In the genomic region with DNA sequence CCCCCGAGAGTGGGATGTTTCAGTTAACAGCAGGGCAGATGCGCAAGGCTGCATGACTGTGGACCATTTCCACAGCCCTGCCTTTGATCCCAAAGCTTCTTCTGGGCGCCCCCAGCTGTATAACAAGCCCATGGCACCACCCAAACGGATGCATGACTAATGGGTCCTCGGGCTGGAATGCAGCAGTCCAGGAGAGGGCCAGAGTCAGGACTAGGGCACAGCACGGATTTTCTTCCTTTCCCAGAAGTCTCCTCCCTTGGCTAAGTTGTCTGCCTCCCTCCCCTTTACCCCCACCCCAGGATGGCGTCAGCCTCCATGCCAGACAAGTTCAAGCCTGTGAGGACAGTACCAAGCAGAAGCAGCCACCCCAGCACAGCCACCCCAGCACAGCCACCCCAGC, we compare ENCODE assay signal across 14 mouse cellular contexts. TPM values are rescaled to one million over a fixed set of nuclear protein-coding genes. Genes with fewer than 3 reads are reported as not detected.
DNase-seq lines count a peak whose midpoint lies in the region; ATAC-seq and TF ChIP-seq lines count a peak whose summit lies in the region.
"Had no signal": no experiment of that assay in that cellular context is flagged by ENCODE, and none has a peak within 500 bp of the region (broad histone marks: within the 10 kb centered on the region; RNA-seq: fewer than 3 reads in every experiment).

No protein-coding gene starts in this region.

- TF ChIP-seq CTCF in cerebellum, adult 2 months (IDR thresholded peaks at IDR 0.05; ENCODE audit: borderline replicate concordance, insufficient read depth, low read depth, low read length), result no peak

- WGBS in cerebellum, adult 2 months, result 34% methylated on average over 7 of the region's 7 CpGs
- WGBS in neural tube, embryonic 11.5 days, result 68% methylated on average over 7 of the region's 7 CpGs
- WGBS in embryonic facial prominence, embryonic 13.5 days, result 49% methylated on average over 7 of the region's 7 CpGs
- 68% methylated on average over 7 of the region's 7 CpGs for WGBS in stomach, embryonic 15.5 days

- no peak overlapping the region for H3K4me2 ChIP-seq in neural tube, embryonic 11.5 days (ENCODE audit: low read depth)
- H3K4me2 ChIP-seq in embryonic facial prominence, embryonic 13.5 days, result no peak overlapping the region
- H3K4me2 ChIP-seq in stomach, embryonic 15.5 days, result no peak overlapping the region
- H3K4me2 ChIP-seq: forebrain, embryonic 13.5 days had no signal

- H3K9me3 ChIP-seq in neural tube, embryonic 11.5 days (ENCODE audit: control insufficient read depth, low read length), result no peaks in the 10 kb centered on the region
- no peaks in the 10 kb centered on the region for H3K9me3 ChIP-seq in embryonic facial prominence, embryonic 13.5 days
- no peaks in the 10 kb centered on the region for H3K9me3 ChIP-seq in stomach, embryonic 15.5 days
- H3K9me3 ChIP-seq: forebrain, embryonic 13.5 days had no signal

- ATAC-seq in neural tube, embryonic 11.5 days (ENCODE audit: insufficient read depth, low FRiP score, low TSS enrichment), result no peak
- no peak for ATAC-seq in embryonic facial prominence, embryonic 13.5 days (ENCODE audit: insufficient number of reproducible peaks, insufficient read depth, low FRiP score, low TSS enrichment, low read depth)
- no peak for ATAC-seq in stomach, embryonic 15.5 days (ENCODE audit: insufficient read depth, low FRiP score, low read depth)
- ATAC-seq: forebrain, embryonic 13.5 days had no signal

- H3K36me3 ChIP-seq in neural tube, embryonic 11.5 days (ENCODE audit: control insufficient read depth, insufficient read depth, low read length), result peaks cover 15% of the 10 kb centered on the region
- H3K36me3 ChIP-seq in embryonic facial prominence, embryonic 13.5 days, result peaks cover 81% of the 10 kb centered on the region
- H3K36me3 ChIP-seq in stomach, embryonic 15.5 days, result peaks cover 37% of the 10 kb centered on the region

- no peak for DNase-seq in cerebellum, adult 2 months
- no peak for DNase-seq in cerebellum, adult 9-10 months
- no peak for DNase-seq in neural tube, embryonic 11.5 days (ENCODE audit: low spot score)
- DNase-seq in neural tube, embryonic 10.5 days (ENCODE audit: extremely low spot score, low spot score), result no peak
- DNase-seq in embryo, embryonic 9.5 days (ENCODE audit: extremely low spot score), result no peak
- DNase-seq in left cerebral cortex, postnatal 25 days (ENCODE audit: low spot score in 2 of 2), result no peak
- DNase-seq: adrenal gland, adult 2 months; kidney, adult 11 months had no signal

- H3K9ac ChIP-seq in neural tube, embryonic 11.5 days (ENCODE audit: low read length), result no peak overlapping the region; the same call in 1 of the 2 replicates
- 0 out of 2 replicates have a peak overlapping the region, but pooled peaks have one; percentile 32 for H3K9ac ChIP-seq in embryonic facial prominence, embryonic 13.5 days
- H3K9ac ChIP-seq in stomach, embryonic 15.5 days, result no peak overlapping the region
- H3K9ac ChIP-seq: forebrain, embryonic 13.5 days had no signal

- intact Hi-C loops in left cerebral cortex, postnatal 25 days (cut with DNase I), result no loop called here

- H3K27ac ChIP-seq in cerebellum, adult 2 months (ENCODE audit: insufficient read depth, low read length), result peak overlapping the region; percentile 7; the same call in 1 of the 2 replicates
- H3K27ac ChIP-seq in neural tube, embryonic 11.5 days (ENCODE audit: low read depth, low read length), result 0 out of 2 replicates have a peak overlapping the region, but pooled peaks have one; percentile 3
- peak overlapping the region; percentile 82; the same call in 1 of the 2 replicates for H3K27ac ChIP-seq in embryonic facial prominence, embryonic 13.5 days
- peak overlapping the region; percentile 81; the same call in 1 of the 2 replicates for H3K27ac ChIP-seq in stomach, embryonic 15.5 days
- H3K27ac ChIP-seq: forebrain, embryonic 13.5 days had no signal

- TF ChIP-seq POLR2A in cerebellum, adult 2 months (IDR thresholded peaks at IDR 0.05; ENCODE audit: borderline replicate concordance, insufficient read depth, low read length), result no peak

- no peaks in the 10 kb centered on the region for H3K4me1 ChIP-seq in cerebellum, adult 2 months (ENCODE audit: control insufficient read depth, insufficient read depth, low read length)
- peaks cover 17% of the 10 kb centered on the region; the same call in 1 of the 2 replicates for H3K4me1 ChIP-seq in neural tube, embryonic 11.5 days (ENCODE audit: control insufficient read depth, insufficient read depth, low read length)
- H3K4me1 ChIP-seq in embryonic facial prominence, embryonic 13.5 days, result peaks cover 26% of the 10 kb centered on the region
- H3K4me1 ChIP-seq in stomach, embryonic 15.5 days, result peaks cover 23% of the 10 kb centered on the region

- no peak overlapping the region for H3K4me3 ChIP-seq in cerebellum, adult 2 months (replicated peaks; ENCODE audit: insufficient read depth, low read depth, low read length)
- H3K4me3 ChIP-seq in neural tube, embryonic 11.5 days (ENCODE audit: low read depth, low read length), result no peak overlapping the region
- H3K4me3 ChIP-seq in embryonic facial prominence, embryonic 13.5 days, result no peak overlapping the region
- no peak overlapping the region for H3K4me3 ChIP-seq in stomach, embryonic 15.5 days (replicated peaks)
- H3K4me3 ChIP-seq: forebrain, embryonic 13.5 days had no signal

- H3K27me3 ChIP-seq in cerebellum, adult 2 months (ENCODE audit: control insufficient read depth, insufficient read depth, low read length), result no peaks in the 10 kb centered on the region
- H3K27me3 ChIP-seq in neural tube, embryonic 11.5 days (ENCODE audit: control insufficient read depth, insufficient read depth, low read length), result no peaks in the 10 kb centered on the region
- H3K27me3 ChIP-seq in embryonic facial prominence, embryonic 13.5 days, result no peaks in the 10 kb centered on the region
- no peaks in the 10 kb centered on the region for H3K27me3 ChIP-seq in stomach, embryonic 15.5 days (replicated peaks)
- H3K27me3 ChIP-seq: forebrain, embryonic 13.5 days had no signal

RNA-seq across cellular contexts. Expression of a gene that starts 16.5 kb away (rescaled TPM):
- polyA plus RNA-seq in cerebellum, adult 2 months (2012; rRNA removed), result 21.6 and 28.6 TPM in 2 replicates
- 0.58 and 0.72 TPM in 2 replicates for polyA plus RNA-seq in neural tube, embryonic 11.5 days (2014; fragmentation: Nextera tagmentation; extraction: Ambion mirVana)
- 11.2 and 11.6 TPM in 2 replicates for polyA plus RNA-seq in embryonic facial prominence, embryonic 13.5 days (2015; fragmentation: Nextera tagmentation; extraction: Ambion mirVana)
- polyA plus RNA-seq in stomach, embryonic 15.5 days (2015; fragmentation: Nextera tagmentation; extraction: Ambion mirVana), result 13.4 and 13.5 TPM in 2 replicates
- total RNA-seq in left cerebral cortex, postnatal 25 days (2021), result 1 to 10 TPM; 3.7 to 6.6 TPM

RNA-seq across cellular contexts. Expression of a gene that starts 24.7 kb away (rescaled TPM):
- 24.7 and 28.5 TPM in 2 replicates for polyA plus RNA-seq in cerebellum, adult 2 months (2012; rRNA removed)
- polyA plus RNA-seq in neural tube, embryonic 11.5 days (2014; fragmentation: Nextera tagmentation; extraction: Ambion mirVana), result 23.9 and 25.2 TPM in 2 replicates
- polyA plus RNA-seq in embryonic facial prominence, embryonic 13.5 days (2015; fragmentation: Nextera tagmentation; extraction: Ambion mirVana), result 22.9 and 24.9 TPM in 2 replicates
- polyA plus RNA-seq in stomach, embryonic 15.5 days (2015; fragmentation: Nextera tagmentation; extraction: Ambion mirVana), result 16.3 and 21.9 TPM in 2 replicates
- total RNA-seq in left cerebral cortex, postnatal 25 days (2021), result 10 to 100 TPM; 22.3 to 26.3 TPM

RNA-seq across cellular contexts. Expression of a gene that starts 24.9 kb away (rescaled TPM):
- polyA plus RNA-seq in cerebellum, adult 2 months (2012; rRNA removed), result 49.5 and 53.5 TPM in 2 replicates
- 48.9 and 51.8 TPM in 2 replicates for polyA plus RNA-seq in neural tube, embryonic 11.5 days (2014; fragmentation: Nextera tagmentation; extraction: Ambion mirVana)
- polyA plus RNA-seq in embryonic facial prominence, embryonic 13.5 days (2015; fragmentation: Nextera tagmentation; extraction: Ambion mirVana), result 47.0 and 53.9 TPM in 2 replicates
- polyA plus RNA-seq in stomach, embryonic 15.5 days (2015; fragmentation: Nextera tagmentation; extraction: Ambion mirVana), result 34.6 and 36.4 TPM in 2 replicates
- total RNA-seq in left cerebral cortex, postnatal 25 days (2021), result 10 to 100 TPM; 40.4 to 45.5 TPM

RNA-seq across cellular contexts. Expression of a gene that starts 46.2 kb away (rescaled TPM):
- polyA plus RNA-seq in cerebellum, adult 2 months (2012; rRNA removed), result 0.11 TPM in 1 of 2 replicates, not detected in the other
- 0.42 TPM in 1 of 2 replicates, not detected in the other for polyA plus RNA-seq in neural tube, embryonic 11.5 days (2014; fragmentation: Nextera tagmentation; extraction: Ambion mirVana)
- polyA plus RNA-seq in embryonic facial prominence, embryonic 13.5 days (2015; fragmentation: Nextera tagmentation; extraction: Ambion mirVana), result 1.1 and 1.2 TPM in 2 replicates
- 40.9 and 43.0 TPM in 2 replicates for polyA plus RNA-seq in stomach, embryonic 15.5 days (2015; fragmentation: Nextera tagmentation; extraction: Ambion mirVana)
- total RNA-seq in left cerebral cortex, postnatal 25 days (2021), result not detected
- total RNA-seq: adrenal gland, adult 2 months; layer of hippocampus, adult 18-20 months; left cerebral cortex, postnatal 36 days had no signal
- polyA plus RNA-seq: adrenal gland, adult 2 months; cortical plate, adult 2 months had no signal

RNA-seq across cellular contexts. Expression of a gene that starts 54.5 kb away (rescaled TPM):
- polyA plus RNA-seq in cerebellum, adult 2 months (2012; rRNA removed), result 14.8 and 15.1 TPM in 2 replicates
- 122 and 124 TPM in 2 replicates for polyA plus RNA-seq in neural tube, embryonic 11.5 days (2014; fragmentation: Nextera tagmentation; extraction: Ambion mirVana)
- 169 and 189 TPM in 2 replicates for polyA plus RNA-seq in embryonic facial prominence, embryonic 13.5 days (2015; fragmentation: Nextera tagmentation; extraction: Ambion mirVana)
- polyA plus RNA-seq in stomach, embryonic 15.5 days (2015; fragmentation: Nextera tagmentation; extraction: Ambion mirVana), result 186 and 208 TPM in 2 replicates
- total RNA-seq in left cerebral cortex, postnatal 25 days (2021), result 10 to 100 TPM; 14.7 to 18.7 TPM

Comparison
In these comparisons a context has a peak if more than half of its experiments do, and no peak if none do; other contexts are left out.
1. H3K27ac ChIP-seq: peak in every context shown above with its lines; median percentile 82 in embryonic facial prominence, embryonic 13.5 days; 81 in stomach, embryonic 15.5 days; 7 in cerebellum, adult 2 months; 3 in neural tube, embryonic 11.5 days.